Mouse (Mus musculus): Measurements from ENCODE around the gene Zcchc7. TPM values are rescaled to one million over a fixed set of nuclear protein-coding genes. Genes with fewer than 3 reads are reported as not detected.
A peak's percentile ranks its signal among the peaks of the same experiment; 100 is the strongest.
"Not testable (repeated sequence)": the region's sequence is repeated elsewhere in the genome, so short reads cannot be mapped to it uniquely, and the experiment has no call there.

The Zcchc7 gene
- polyA plus RNA-seq, 1 experiment from 2014 or later, result 22.1 TPM

DNA sequence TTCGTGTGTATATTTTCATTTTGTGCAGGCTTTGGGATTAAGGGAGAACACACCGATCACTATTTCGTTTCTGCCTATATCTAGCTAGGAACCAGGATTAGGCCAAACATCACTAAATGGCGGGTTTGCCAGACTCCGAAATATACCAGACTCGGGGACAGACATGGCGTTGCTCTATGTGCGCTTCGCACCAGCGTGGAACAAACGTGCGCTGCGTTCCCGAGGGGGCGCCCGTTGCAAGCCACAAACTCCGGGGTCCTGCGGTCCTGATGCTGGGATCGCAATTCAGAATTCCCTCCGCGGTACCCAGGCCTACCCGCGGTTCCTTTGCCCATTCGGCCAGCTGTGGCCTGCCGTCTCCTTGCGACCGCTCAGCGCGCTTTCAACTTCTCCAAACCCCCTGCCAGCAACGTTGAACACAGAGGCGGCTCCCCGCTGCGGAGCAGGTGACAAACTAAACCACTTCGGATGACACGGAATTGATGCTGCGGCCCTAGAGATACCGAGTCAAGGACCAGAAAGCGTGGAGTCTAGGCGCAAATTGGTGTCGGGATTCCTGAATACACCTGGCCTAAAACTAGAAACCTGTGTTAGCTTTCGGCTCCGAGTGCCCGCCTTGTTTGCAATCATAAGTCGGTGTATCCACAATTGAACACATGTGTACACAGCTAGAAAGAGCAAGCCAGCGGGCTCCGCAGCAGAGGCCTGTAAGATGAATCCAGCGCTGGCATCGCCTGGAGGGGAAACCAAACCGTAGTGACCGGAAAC lies 42.7 kb upstream of the Zcchc7 start:
- CTCF ChIA-PET, result no interaction called here

DNA sequence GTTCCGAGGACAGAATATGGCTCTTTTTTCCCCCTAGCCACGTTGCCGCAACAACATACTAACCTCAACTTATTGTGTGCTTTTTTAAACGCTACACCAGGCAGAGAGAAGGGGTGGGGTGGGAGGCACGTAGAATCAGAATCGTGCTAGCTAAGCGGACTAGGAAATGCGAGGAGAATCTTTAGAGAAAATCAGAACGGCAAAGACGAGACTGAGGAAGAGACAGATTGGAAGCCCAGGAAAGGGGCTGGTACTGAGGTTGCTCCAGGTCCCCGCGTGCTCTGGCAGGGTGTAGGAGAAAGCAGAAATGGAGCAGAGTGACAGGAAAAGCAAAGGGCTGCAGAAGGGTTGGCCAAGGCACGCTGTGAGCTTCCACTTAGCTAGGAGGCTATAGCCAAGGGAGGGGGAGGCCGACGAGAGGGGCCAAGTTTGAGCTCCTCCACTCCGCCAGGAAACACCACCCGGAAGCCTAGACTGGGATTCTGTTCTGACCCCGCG lies 42.1 kb upstream of the Zcchc7 start:
- ChIA-PET CTCF (no interaction called here), POLR2A (no interaction called here)
- TF ChIP-seq CTCF (IDR thresholded peaks at IDR 0.05), result no peak

More for the DNA sequence above, 42.7 kb upstream of the Zcchc7 start:
- ATAC-seq, result no peak
- in situ Hi-C loops (cut with MboI; ENCODE audit: low pct_unique_long_range_greater_than_20kb), result no loop called here
- H3K27me3 ChIP-seq, result peaks cover 74% of the 10 kb centered on the region
- DNase-seq (ENCODE audit: low read depth, low spot score), result no peak
- TF ChIP-seq CTCF (IDR thresholded peaks at IDR 0.05), result no peak
- POLR2A ChIA-PET, result no interaction called here

DNA sequence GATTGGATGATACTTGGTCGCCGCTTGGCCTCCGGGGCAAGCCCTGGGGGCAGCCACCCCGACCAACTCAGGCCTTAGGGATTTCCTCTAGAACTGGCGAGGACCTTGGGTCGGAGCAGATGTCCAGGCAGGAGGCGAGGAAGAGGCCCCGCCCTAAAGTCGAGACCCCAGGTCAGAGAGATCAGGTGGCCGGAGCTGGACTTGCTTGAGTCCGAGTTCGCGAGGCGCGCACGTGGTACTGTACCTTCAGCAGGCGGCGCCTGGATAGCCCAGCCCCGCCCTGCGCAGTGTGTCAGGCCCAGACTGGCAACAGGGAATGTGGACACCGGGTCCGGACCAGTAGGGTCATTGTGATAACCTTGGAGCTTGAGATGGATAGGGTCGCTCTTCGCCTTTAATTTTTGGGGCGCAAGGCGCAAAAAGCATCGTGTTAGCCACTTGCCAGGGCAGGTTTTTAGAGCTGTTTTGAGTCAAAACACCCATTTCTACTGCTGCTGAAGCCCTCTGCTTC lies 41.5 kb upstream of the Zcchc7 start:
- DNase-seq (ENCODE audit: low read depth, low spot score) (no peak), ATAC-seq (no peak)
- TF ChIP-seq CTCF (IDR thresholded peaks at IDR 0.05), result no peak
- in situ Hi-C loops (cut with MboI; ENCODE audit: low pct_unique_long_range_greater_than_20kb), result no loop called here
- peaks cover 75% of the 10 kb centered on the region for H3K27me3 ChIP-seq
- ChIA-PET CTCF (no interaction called here), POLR2A (no interaction called here)

More for the DNA sequence above, 42.1 kb upstream of the Zcchc7 start:
- DNase-seq (ENCODE audit: low read depth, low spot score), result no peak
- no peak for ATAC-seq
- H3K27me3 ChIP-seq, result peaks cover 75% of the 10 kb centered on the region
- in situ Hi-C loops (cut with MboI; ENCODE audit: low pct_unique_long_range_greater_than_20kb), result no loop called here

DNA sequence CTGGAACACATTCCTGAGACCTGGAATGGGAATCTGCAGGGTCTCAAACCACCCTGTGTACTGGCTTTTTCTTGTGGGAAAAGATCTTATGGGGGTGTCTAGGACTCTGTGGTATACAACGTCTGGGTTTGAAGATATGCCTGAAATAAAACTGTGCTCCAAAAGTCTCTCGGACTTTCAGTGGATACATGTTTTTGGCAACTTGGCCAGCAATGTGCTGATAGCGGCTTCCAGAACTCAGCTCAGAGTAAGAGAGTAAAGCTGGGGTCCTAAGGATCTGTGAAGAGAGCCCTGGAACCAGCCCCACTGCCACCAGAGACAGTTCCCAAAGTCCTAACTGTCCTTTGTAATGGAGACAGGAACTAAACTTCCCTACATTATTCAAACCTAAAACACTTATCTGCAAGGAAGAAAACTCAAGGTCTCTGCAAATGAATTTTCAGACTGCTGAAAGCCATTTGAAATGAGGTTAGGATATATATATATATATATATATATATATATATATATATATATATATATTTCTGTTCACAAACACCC lies 40.0 kb upstream of the Zcchc7 start:
- ChIA-PET POLR2A (no interaction called here), CTCF (no interaction called here)
- peaks cover 73% of the 10 kb centered on the region for H3K27me3 ChIP-seq
- TF ChIP-seq CTCF (IDR thresholded peaks at IDR 0.05), result no peak
- no peak for DNase-seq (ENCODE audit: low read depth, low spot score)
- in situ Hi-C loops (cut with MboI; ENCODE audit: low pct_unique_long_range_greater_than_20kb), result no loop called here
- no peak for ATAC-seq

DNA sequence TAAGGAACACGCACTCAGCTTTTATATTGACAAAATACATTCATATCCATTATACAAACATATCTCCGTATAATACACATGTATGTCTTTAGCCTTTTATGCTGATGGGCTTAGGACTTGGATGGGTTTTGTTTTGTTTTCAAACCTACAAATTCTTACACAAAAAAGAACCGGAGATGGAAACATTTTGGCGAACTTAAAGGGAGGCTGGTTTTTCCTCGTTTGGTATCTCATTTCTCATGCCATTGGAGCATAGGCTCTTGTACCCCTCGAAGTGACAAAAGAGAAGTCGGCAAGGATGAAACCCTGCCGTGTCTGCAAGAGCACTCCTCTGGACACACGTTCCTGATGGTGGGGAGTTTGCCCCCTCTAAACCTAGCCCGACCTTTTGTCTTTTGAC lies 39.3 kb upstream of the Zcchc7 start:
- ATAC-seq (no peak), DNase-seq (ENCODE audit: low read depth, low spot score) (no peak)
- ChIA-PET POLR2A (no interaction called here), CTCF (no interaction called here)
- H3K27me3 ChIP-seq, result peaks cover 69% of the 10 kb centered on the region
- in situ Hi-C loops (cut with MboI; ENCODE audit: low pct_unique_long_range_greater_than_20kb), result no loop called here
- TF ChIP-seq CTCF (IDR thresholded peaks at IDR 0.05), result no peak

DNA sequence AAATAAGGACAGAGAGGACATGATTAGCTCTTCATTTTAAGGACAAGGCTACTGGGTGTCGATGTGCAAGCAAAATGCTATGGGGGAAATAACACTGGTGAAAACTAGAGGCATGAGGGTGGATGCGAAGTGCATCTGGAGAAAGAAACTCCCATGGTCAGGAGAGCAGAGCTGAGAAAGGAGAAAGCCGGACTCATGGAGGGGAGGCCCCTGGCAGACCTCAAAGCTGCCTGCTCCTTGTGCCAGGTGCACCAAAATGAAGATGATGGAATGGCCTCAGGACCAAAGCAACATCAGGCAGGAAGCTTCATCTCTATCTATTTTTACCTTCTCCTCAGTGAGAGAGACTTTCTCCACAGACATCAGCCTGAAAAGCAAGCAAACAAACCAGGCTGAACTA lies 38.0 kb upstream of the Zcchc7 start:
- no peak for TF ChIP-seq CTCF (IDR thresholded peaks at IDR 0.05)
- no peak for ATAC-seq
- ChIA-PET POLR2A (no interaction called here), CTCF (no interaction called here)
- DNase-seq (ENCODE audit: low read depth, low spot score), result no peak
- in situ Hi-C loops (cut with MboI; ENCODE audit: low pct_unique_long_range_greater_than_20kb), result no loop called here
- H3K27me3 ChIP-seq, result peaks cover 59% of the 10 kb centered on the region

DNA sequence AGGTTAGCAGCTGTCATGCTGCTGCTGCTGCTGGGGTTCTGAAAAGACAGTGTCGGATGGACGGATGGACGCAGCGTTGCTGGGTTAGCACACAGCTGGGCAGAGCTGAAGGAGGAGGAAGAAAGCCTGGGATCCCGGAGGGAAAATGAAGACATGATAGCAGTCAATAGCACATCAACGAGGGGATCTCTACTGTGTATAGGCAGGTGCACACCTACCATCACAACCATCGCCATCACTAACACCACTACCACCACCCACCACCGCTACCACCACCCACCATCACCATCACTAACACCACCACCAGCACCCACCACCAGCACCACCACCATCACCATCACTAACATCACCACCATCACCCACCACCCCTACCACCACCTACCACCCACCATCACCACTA lies 35.6 kb upstream of the Zcchc7 start:
- ChIA-PET CTCF (no interaction called here), POLR2A (no interaction called here)
- in situ Hi-C loops (cut with MboI; ENCODE audit: low pct_unique_long_range_greater_than_20kb), result no loop called here
- H3K27me3 ChIP-seq, result peaks cover 42% of the 10 kb centered on the region
- no peak for TF ChIP-seq CTCF (IDR thresholded peaks at IDR 0.05)
- ATAC-seq, result no peak
- no peak for DNase-seq (ENCODE audit: low read depth, low spot score)

DNA sequence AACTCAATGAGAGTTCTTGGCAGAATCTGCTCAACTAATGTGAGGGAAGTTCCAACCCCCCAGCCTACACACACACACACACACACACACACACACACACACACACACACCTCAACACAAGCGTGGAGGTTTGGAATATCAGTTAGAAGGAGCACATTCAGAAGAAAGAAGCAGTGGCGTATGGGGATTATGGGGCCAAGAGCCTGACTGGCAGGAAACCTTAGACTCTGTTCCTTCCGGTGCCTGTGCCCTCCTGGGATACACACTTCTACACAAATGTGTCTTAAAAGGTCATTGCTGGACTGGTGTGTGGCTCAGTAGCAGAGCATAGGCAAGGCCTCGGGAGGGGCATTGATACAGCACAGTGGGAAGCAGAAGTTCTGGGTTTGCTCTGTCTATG lies 34.4 kb upstream of the Zcchc7 start:
- ATAC-seq (no peak), DNase-seq (ENCODE audit: low read depth, low spot score) (no peak)
- ChIA-PET CTCF (no interaction called here), POLR2A (interaction anchor here (0.7 kb wide), 1 partner anchor 648 kb away, joined by 3 read pairs; no protein-coding TSS in a partner anchor)
- TF ChIP-seq CTCF (IDR thresholded peaks at IDR 0.05), result no peak
- peaks cover 45% of the 10 kb centered on the region for H3K27me3 ChIP-seq
- in situ Hi-C loops (cut with MboI; ENCODE audit: low pct_unique_long_range_greater_than_20kb), result no loop called here

DNA sequence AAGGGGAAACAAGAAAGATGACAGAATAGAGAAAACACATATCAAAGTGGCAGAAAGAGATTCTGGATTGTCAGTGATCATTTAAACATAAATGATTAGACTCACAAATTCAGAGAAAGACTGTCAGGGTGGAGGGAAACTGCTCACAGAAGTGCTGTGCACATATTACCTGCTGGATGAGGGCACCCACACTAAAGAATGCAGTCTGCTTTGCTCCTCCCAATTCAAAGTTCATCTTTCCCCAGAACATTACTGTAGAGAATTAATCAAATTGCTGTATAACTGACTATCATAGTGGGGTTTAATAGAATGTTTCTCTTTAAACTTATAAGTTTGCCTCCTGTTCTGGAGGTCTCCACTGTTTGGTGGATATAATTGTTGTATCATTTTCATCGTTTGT lies 15.2 kb upstream of the Zcchc7 start:
- ATAC-seq (no peak), DNase-seq (ENCODE audit: low read depth, low spot score) (no peak)
- no peak for TF ChIP-seq CTCF (IDR thresholded peaks at IDR 0.05)
- ChIA-PET POLR2A (no interaction called here), CTCF (no interaction called here)
- peaks cover 27% of the 10 kb centered on the region for H3K27me3 ChIP-seq
- in situ Hi-C loops (cut with MboI; ENCODE audit: low pct_unique_long_range_greater_than_20kb), result no loop called here

DNA sequence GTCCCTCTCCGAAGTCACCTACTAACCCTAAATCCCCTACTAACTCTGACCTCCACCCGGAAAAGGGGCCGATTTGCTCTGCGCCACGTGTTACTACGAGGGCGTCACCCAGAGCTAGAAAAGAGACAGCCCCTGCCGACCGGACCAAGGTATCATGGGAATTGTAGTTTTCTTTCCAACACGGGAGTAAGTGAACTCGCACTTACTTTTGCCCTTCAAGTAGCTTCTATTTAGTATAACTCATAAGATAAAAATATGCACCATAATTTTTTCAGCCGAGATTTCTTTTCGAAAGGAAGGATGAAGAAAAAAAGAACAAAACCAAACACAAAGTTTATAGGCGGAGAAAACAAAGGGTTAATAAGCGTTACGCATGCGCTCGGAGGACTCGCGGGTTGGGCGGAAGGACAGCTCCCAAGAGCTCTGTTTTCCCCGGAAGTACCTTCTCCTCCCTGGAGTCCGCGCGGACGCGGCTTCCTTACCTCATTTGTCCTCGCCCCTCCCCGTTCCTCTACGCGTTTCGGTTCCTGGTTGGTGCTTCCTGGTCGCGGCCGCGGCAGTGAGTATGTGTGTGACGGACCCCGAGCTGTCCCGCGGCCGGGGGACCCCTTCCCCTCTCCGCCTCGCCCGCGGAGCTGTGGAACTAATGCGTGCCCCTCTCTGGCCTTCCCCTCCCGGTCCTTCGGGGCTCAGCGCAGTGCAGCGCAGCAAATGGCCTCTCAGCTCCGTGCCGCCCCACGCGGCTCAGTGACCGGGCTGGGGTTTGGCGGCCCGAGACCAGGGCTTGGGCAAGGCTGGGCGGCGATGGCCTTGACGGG lies 666 bp downstream of the Zcchc7 start:
- CTCF ChIA-PET, result no interaction called here
- POLR2A ChIA-PET, result no interaction called here
- no peaks in the 10 kb centered on the region for H3K27me3 ChIP-seq
- TF ChIP-seq CTCF (IDR thresholded peaks at IDR 0.05), result no peak
- in situ Hi-C loops (cut with MboI; ENCODE audit: low pct_unique_long_range_greater_than_20kb), result no loop called here
- ATAC-seq, result peak; percentile 97
- DNase-seq (ENCODE audit: low read depth, low spot score), result peak; percentile 85

DNA sequence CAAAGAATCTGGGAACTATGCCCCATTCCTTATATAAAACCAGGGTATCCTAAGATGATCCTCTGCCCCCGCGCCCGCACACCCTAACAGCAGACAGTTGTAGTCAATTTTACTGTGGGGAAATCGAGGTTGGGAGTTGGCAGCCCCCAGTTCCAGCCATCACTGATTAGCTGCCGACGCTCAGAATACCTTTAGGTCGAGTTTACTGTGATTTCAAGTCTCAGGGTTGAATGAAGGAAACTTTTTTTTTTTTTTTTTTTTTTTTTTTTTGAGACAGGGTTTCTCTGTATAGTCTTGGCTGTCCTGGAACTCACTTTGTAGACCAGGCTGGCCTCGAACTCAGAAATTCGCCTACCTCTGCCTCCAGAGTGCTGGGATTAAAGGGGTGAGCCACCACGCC lies 1.5 kb downstream of the Zcchc7 start:
- H3K27me3 ChIP-seq; in situ Hi-C loops (cut with MboI; ENCODE audit: low pct_unique_long_range_greater_than_20kb); DNase-seq (ENCODE audit: low read depth, low spot score); CTCF ChIA-PET: not testable (repeated sequence)
- POLR2A ChIA-PET, result interaction anchor here (0.7 kb wide), 1 partner anchor 15 kb away, joined by 3 read pairs; no protein-coding TSS in a partner anchor
- ATAC-seq, result peak; percentile 5
